Mouse (Mus musculus) thymus, adult 2 months (tissue): ENCODE data around the gene Nploc4.

Experiments
- CTCF ChIP-seq: fragments of 200-500 bp; IDR thresholded peaks from 2 replicates; pipeline ENCODE4 v1.5.1; 2012; ENCODE audit warnings: mild to moderate bottlenecking, control low read depth, low read length, moderate library complexity, borderline replicate concordance; ENCODE audit not compliant: control insufficient read depth, poor library complexity, insufficient read depth; ENCODE audit errors: extremely low read depth
- POLR2A ChIP-seq: fragments of 200-500 bp; IDR thresholded peaks from 2 replicates; pipeline ENCODE4 v1.6.1; 2012; ENCODE audit warnings: mild to moderate bottlenecking, low read length, control low read depth, moderate library complexity; ENCODE audit not compliant: control insufficient read depth, poor library complexity, insufficient read depth; ENCODE audit errors: extremely low read depth

- TF ChIP-seq POLR2A (no peak), CTCF (no peak)
Observed at GRCm38 (mm10) chr11:120386632-120387031, 50.9 kb downstream of the Nploc4 start.
